Mouse (Mus musculus): ENCODE results near the gene Col4a1. TPM values are rescaled to one million over a fixed set of nuclear protein-coding genes. Genes with fewer than 3 reads are reported as not detected.

Col4a1 gene
- total RNA-seq, 2 experiments from 2014 or later: 741 to 775 TPM

GRCm38 (mm10) chr8:11227421-11227820 lies 85.2 kb downstream of the Col4a1 start:
- DNase-seq: no peak

GRCm38 (mm10) chr8:11225577-11226434 lies 86.8 kb downstream of the Col4a1 start:
- no peak for DNase-seq

GRCm38 (mm10) chr8:11224178-11224577 lies 88.4 kb downstream of the Col4a1 start:
- no peak for DNase-seq

- DNase-seq: no peak
These were observed 91.3 kb downstream of the Col4a1 start for GRCm38 (mm10) chr8:11221353-11221752.

GRCm38 (mm10) chr8:11219282-11219681 lies 93.3 kb downstream of the Col4a1 start:
- no peak for DNase-seq

- peak; percentile 50 for DNase-seq
These were observed 97.4 kb downstream of the Col4a1 start for GRCm38 (mm10) chr8:11215231-11215630.

GRCm38 (mm10) chr8:11206509-11206908 lies 106.1 kb downstream of the Col4a1 start:
- DNase-seq: no peak

GRCm38 (mm10) chr8:11205532-11205931 lies 107.1 kb downstream of the Col4a1 start:
- DNase-seq: no peak

GRCm38 (mm10) chr8:11203260-11204110 lies 109.1 kb downstream of the Col4a1 start:
- no peak for DNase-seq

GRCm38 (mm10) chr8:11198650-11199049 lies 114.0 kb downstream of the Col4a1 start:
- DNase-seq: no peak

GRCm38 (mm10) chr8:11197988-11198387 lies 114.6 kb downstream of the Col4a1 start:
- no peak for DNase-seq

- DNase-seq: no peak
These were observed 115.4 kb downstream of the Col4a1 start for GRCm38 (mm10) chr8:11197261-11197660.

GRCm38 (mm10) chr8:11192719-11193324 lies 119.8 kb downstream of the Col4a1 start:
- DNase-seq: no peak

- DNase-seq: peak; percentile 73
These were observed 124.9 kb downstream of the Col4a1 start for GRCm38 (mm10) chr8:11187581-11188271.

GRCm38 (mm10) chr8:11186456-11186855 lies 126.2 kb downstream of the Col4a1 start:
- DNase-seq: peak; percentile 34

GRCm38 (mm10) chr8:11185672-11186071 lies 127.0 kb downstream of the Col4a1 start:
- no peak for DNase-seq

GRCm38 (mm10) chr8:11183611-11184031 lies 129.0 kb downstream of the Col4a1 start:
- peak; percentile 25 for DNase-seq

GRCm38 (mm10) chr8:11182606-11183005 lies 130.0 kb downstream of the Col4a1 start:
- DNase-seq: no peak

- DNase-seq: no peak
These were observed 130.5 kb downstream of the Col4a1 start for GRCm38 (mm10) chr8:11182148-11182484.

- DNase-seq: no peak
These were observed 131.0 kb downstream of the Col4a1 start for GRCm38 (mm10) chr8:11181420-11182147.

- DNase-seq: no peak
These were observed 132.8 kb downstream of the Col4a1 start for GRCm38 (mm10) chr8:11179869-11180268.
